Mouse (Mus musculus): ENCODE data around the gene Cryge.

DNA sequence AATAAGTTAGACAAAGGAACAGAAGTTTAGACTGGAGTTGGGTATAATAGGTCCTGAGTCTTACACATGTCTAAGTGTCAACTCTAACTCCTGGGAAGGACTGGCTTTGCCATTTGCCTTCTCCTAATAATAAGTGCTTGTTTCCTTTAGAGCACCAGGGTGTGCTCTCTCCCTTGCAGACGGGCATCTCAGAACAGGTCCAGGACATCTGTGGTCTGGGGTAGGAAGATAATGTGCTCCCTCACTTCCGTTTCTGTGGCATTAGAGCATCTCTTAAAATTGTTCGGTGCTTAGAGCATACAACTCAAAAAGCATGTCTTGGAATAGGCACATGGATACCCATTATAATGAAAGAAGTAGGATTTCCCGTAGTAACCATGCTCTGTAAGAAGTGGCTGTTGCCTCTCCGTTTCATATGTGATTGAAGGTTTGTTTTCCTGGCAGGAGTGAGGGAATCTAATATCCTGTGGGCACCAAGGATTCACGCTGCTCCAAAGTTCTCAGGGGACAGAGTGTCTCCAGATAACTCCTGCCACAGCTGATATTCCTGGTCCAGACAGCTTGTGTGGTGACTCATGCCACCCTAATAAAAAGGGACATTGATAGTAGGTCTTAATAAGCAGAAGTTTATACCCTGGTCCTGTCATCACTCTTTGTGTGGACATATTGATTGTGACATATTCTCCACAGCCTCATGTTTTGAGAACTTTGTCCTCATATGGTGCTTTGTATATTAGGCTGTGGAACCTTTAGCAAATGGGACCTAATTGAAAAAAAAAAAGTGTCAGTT, 37.8 kb upstream of the Cryge start:
- TF ChIP-seq CTCF (IDR thresholded peaks at IDR 0.05) (no peak), POLR2A (IDR thresholded peaks at IDR 0.05; ENCODE audit: insufficient read depth, low read depth, low read length) (no peak)

Measured in heart, adult 2 months (tissue).